Mouse (Mus musculus): ENCODE measurements around the gene Tprgl.

Gene Tprgl

GRCm38 (mm10) chr4:154121800-154122199, 38.7 kb downstream of the Tprgl start:
- DNase-seq (ENCODE audit: extremely low read depth, low read depth, low spot score), result no peak

DNA sequence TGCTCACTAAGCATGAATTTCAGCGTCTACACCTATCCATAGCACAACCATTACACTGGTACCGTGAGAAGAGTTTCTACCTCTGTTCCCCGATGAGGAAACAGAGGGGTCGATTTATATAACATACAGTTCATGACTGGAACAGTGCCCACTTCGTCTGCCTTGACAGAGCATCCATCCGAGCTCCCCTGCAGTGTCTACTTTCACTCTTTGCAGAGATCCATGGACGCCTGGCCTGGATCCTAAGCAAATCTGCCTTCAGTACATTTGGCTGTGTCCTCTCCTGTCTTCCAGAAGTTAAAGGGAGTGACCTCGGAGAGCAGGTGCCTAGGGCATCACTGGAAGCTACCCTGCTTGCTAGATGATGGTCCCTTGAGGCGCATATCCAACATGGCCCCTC, 41.3 kb downstream of the Tprgl start:
- no peak for DNase-seq (ENCODE audit: extremely low read depth, low read depth, low spot score)

- DNase-seq (ENCODE audit: extremely low read depth, low read depth, low spot score), result no peak
Observed at GRCm38 (mm10) chr4:154118782-154119181, 41.7 kb downstream of the Tprgl start.

- no peak for DNase-seq (ENCODE audit: extremely low read depth, low read depth, low spot score)
Observed at GRCm38 (mm10) chr4:154116421-154116820, 44.0 kb downstream of the Tprgl start.

GRCm38 (mm10) chr4:154109850-154110243, 50.6 kb downstream of the Tprgl start:
- no peak for DNase-seq (ENCODE audit: extremely low read depth, low read depth, low spot score)

DNA sequence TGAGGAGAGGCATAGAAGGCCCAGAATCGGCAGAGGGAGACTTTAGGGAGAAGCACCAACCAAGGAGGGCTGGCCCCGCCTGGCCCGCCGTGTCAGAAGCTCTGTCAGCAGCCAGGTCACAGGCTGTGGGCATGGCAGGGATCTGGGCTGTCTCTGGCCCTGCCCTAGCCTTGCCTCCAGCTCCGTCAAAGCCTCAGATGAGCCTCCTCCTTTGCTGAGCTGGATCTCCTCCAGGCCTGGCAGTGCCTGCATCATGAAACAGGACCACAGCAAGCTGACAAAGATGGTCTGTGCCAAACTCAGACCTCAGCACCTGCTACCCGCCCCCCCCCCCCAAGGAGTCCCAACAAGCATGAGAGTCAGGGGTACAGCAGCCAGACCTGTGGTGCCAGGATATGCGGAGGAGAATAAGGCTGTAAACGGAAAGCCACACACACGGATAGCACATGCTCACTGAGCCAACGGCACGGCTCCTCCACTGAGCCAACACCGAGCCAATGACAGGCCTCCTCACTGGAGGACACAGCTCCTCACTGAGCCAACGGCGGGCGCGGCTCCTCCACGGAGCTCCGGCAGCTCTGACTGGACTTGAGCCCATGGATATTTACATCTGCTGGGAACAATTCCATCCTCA, 51.1 kb downstream of the Tprgl start:
- DNase-seq (ENCODE audit: extremely low read depth, low read depth, low spot score), result no peak

Data from fat pad, adult 2 months (tissue).